Mouse (Mus musculus) R1 (cell line): Measurements from ENCODE around the gene Olfr714.
"Not testable (repeated sequence)": the region's sequence is repeated elsewhere in the genome, so short reads cannot be mapped to it uniquely, and the experiment has no call there.

Experiments used
- DNase-seq: peaks from one replicate; pipeline ENCODE4 v3.0.0-alpha.2; 2018; ENCODE audit warnings: low read depth, low spot score

Gene Olfr714

GRCm38 (mm10) chr7:107070681-107071080 lies at the start of gene Olfr714:
Gene Olfr714, plus strand, starts transcription at chr7:107070981.
- no peak for DNase-seq

GRCm38 (mm10) chr7:107030874-107031273 lies 39.9 kb upstream of the Olfr714 start, which contains the start of gene Olfr713:
Gene Olfr713, plus strand, starts transcription at chr7:107031174.
- no peak for DNase-seq

GRCm38 (mm10) chr7:107039934-107040563 lies 30.7 kb upstream of the Olfr714 start:
- DNase-seq, result no peak

- DNase-seq, result no peak
Measured at GRCm38 (mm10) chr7:107043136-107043535, 27.6 kb upstream of the Olfr714 start.

- DNase-seq, result no peak
Measured at GRCm38 (mm10) chr7:107044407-107044806, 26.4 kb upstream of the Olfr714 start.

GRCm38 (mm10) chr7:107045833-107046232 lies 24.9 kb upstream of the Olfr714 start:
- DNase-seq, result peak; percentile 62

GRCm38 (mm10) chr7:107047578-107047977 lies 23.2 kb upstream of the Olfr714 start:
- DNase-seq, result no peak

- DNase-seq, result peak; percentile 0
Measured at GRCm38 (mm10) chr7:107092920-107093319, 22.1 kb downstream of the Olfr714 start, which contains the start of gene Olfr17. Gene Olfr17, plus strand, starts transcription at chr7:107093220.

GRCm38 (mm10) chr7:107110269-107110668 lies 39.5 kb downstream of the Olfr714 start, which contains the start of gene Olfr715b:
Gene Olfr715b, minus strand, starts transcription at chr7:107110369.
- not testable (repeated sequence) for DNase-seq
